Mouse (Mus musculus) liver, embryonic 11.5 days (tissue): ENCODE measurements around the gene Mcrs1. TPM values are rescaled to one million over a fixed set of nuclear protein-coding genes. Genes with fewer than 3 reads are reported as not detected.

ENCODE experiments used
- ATAC-seq: fragments of 200-750 bp; cut with Nextera tagmentation; replicated peaks from 2 replicates; pipeline ENCODE4 v1.8.0; 2017; ENCODE audit warnings: moderate number of reproducible peaks, mild to moderate bottlenecking, moderate TSS enrichment, moderate library complexity; ENCODE audit not compliant: low FRiP score
- DNase-seq: peaks from one replicate; pipeline ENCODE4 v3.0.0-alpha.2; 2017; ENCODE audit warnings: low spot score
- H3K27ac ChIP-seq: fragments of 300-500 bp; sonication (generic); 2 replicates; pipeline ENCODE4 v1.5.1; 2014; ENCODE audit warnings: mild to moderate bottlenecking, low read depth, low read length, control low read depth
- H3K27me3 ChIP-seq: fragments of 300-500 bp; sonication (generic); replicated peaks from 2 replicates; pipeline ENCODE4 v1.6.1; 2014; ENCODE audit warnings: low read length, mixed read lengths; ENCODE audit not compliant: control insufficient read depth, insufficient read depth
- H3K36me3 ChIP-seq: fragments of 300-500 bp; sonication (generic); 2 replicates; pipeline ENCODE4 v1.6.1; 2014; ENCODE audit warnings: mild to moderate bottlenecking, low read length, moderate library complexity, mixed read lengths; ENCODE audit not compliant: control insufficient read depth, insufficient read depth
- H3K4me1 ChIP-seq: fragments of 300-500 bp; sonication (generic); replicated peaks from 2 replicates; pipeline ENCODE4 v1.6.1; 2014; ENCODE audit warnings: low read length, mixed read lengths; ENCODE audit not compliant: control insufficient read depth, insufficient read depth
- H3K4me2 ChIP-seq: fragments of 300-500 bp; sonication (generic); 2 replicates; pipeline ENCODE4 v1.6.1; 2014; ENCODE audit warnings: mild to moderate bottlenecking, control low read depth, moderate library complexity
- H3K4me3 ChIP-seq: fragments of 300-500 bp; sonication (generic); 2 replicates; pipeline ENCODE4 v1.5.1; 2014; ENCODE audit warnings: low read depth, low read length, control low read depth
- H3K9ac ChIP-seq: fragments of 300-500 bp; sonication (generic); 2 replicates; pipeline ENCODE4 v1.6.1; 2014; ENCODE audit warnings: low read depth, low read length, control low read depth
- H3K9me3 ChIP-seq: fragments of 300-500 bp; sonication (generic); 2 replicates; pipeline ENCODE4 v1.6.1; 2016; ENCODE audit warnings: low read length, inconsistent platforms, mixed read lengths; ENCODE audit not compliant: control insufficient read depth
- WGBS: fragments of 180-500 bp; shearing (Covaris S2); extraction: QIAGEN DNeasy Blood & Tissue Kit; methylation state at CpG from one replicate; pipeline ENCODE4 v1.1.7; 2014; 5-methylcytosine and 5-hydroxymethylcytosine counted together
- polyA plus RNA-seq: library from polyadenylated mRNA; unstranded; fragments of >200 nt; fragmentation: Nextera tagmentation; extraction: Ambion mirVana; gene quantifications from 2 replicates; pipeline ENCODE4 v1.2.1, GENCODE M21; 2014

Gene Mcrs1
- polyA plus RNA-seq, 1 experiment from 2014 or later: 113 TPM

GRCm38 (mm10) chr15:99283456-99283855 is 31.7 kb upstream of the Mcrs1 start:
- no peak overlapping the region for H3K27ac ChIP-seq
- ATAC-seq (no peak), DNase-seq (no peak)
- H3K4me3 ChIP-seq: no peak overlapping the region
- no peaks in the 10 kb centered on the region for H3K36me3 ChIP-seq
- no peak overlapping the region for H3K9ac ChIP-seq
- WGBS: 55% methylated on average over 10 of the region's 10 CpGs
- H3K4me2 ChIP-seq: no peak overlapping the region; the same call in 1 of the 2 replicates
- peaks cover 18% of the 10 kb centered on the region for H3K4me1 ChIP-seq
- 0 out of 2 replicates have a peak, but pooled peaks cover 3% of the 10 kb centered on the region for H3K27me3 ChIP-seq
- no peaks in the 10 kb centered on the region for H3K9me3 ChIP-seq

- DNase-seq: no peak
- H3K4me2 ChIP-seq: no peak overlapping the region
- ATAC-seq: no peak
- H3K9me3 ChIP-seq: no peaks in the 10 kb centered on the region
- 0 out of 2 replicates have a peak, but pooled peaks cover 3% of the 10 kb centered on the region for H3K27me3 ChIP-seq
- no peak overlapping the region for H3K4me3 ChIP-seq
- 88% methylated on average over 7 of the region's 7 CpGs for WGBS
- H3K4me1 ChIP-seq: no peaks in the 10 kb centered on the region
- no peaks in the 10 kb centered on the region for H3K36me3 ChIP-seq
- H3K9ac ChIP-seq: no peak overlapping the region
- H3K27ac ChIP-seq: no peak overlapping the region
Observed at GRCm38 (mm10) chr15:99278271-99278670, 26.5 kb upstream of the Mcrs1 start.

- DNase-seq: no peak
- no peak overlapping the region for H3K27ac ChIP-seq
- no peak overlapping the region for H3K4me2 ChIP-seq
- ATAC-seq: no peak
- no peak overlapping the region for H3K4me3 ChIP-seq
- 74% methylated on average over 8 of the region's 8 CpGs for WGBS
- no peaks in the 10 kb centered on the region for H3K9me3 ChIP-seq
- no peak overlapping the region for H3K9ac ChIP-seq
- no peaks in the 10 kb centered on the region for H3K36me3 ChIP-seq
- no peaks in the 10 kb centered on the region for H3K4me1 ChIP-seq
- 0 out of 2 replicates have a peak, but pooled peaks cover 3% of the 10 kb centered on the region for H3K27me3 ChIP-seq
Observed at GRCm38 (mm10) chr15:99276095-99276494, 24.3 kb upstream of the Mcrs1 start.

- Histone ChIP-seq H3K27me3 (no peaks in the 10 kb centered on the region), H3K4me2 (no peak overlapping the region), H3K36me3 (no peaks in the 10 kb centered on the region), H3K4me3 (no peak overlapping the region), H3K9ac (no peak overlapping the region), H3K27ac (no peak overlapping the region), H3K9me3 (no peaks in the 10 kb centered on the region), H3K4me1 (no peaks in the 10 kb centered on the region)
- DNase-seq (peak; percentile 57), ATAC-seq (peak; percentile 29; the same call in 1 of the 2 replicates)
- WGBS: 22% methylated on average over 4 of the region's 4 CpGs
Observed at GRCm38 (mm10) chr15:99265679-99266078, 13.9 kb upstream of the Mcrs1 start.

- no peaks in the 10 kb centered on the region for H3K9me3 ChIP-seq
- H3K9ac ChIP-seq: no peak overlapping the region
- DNase-seq: no peak
- 82% methylated on average over 2 of the region's 2 CpGs for WGBS
- H3K27me3 ChIP-seq: no peaks in the 10 kb centered on the region
- ATAC-seq: no peak
- no peak overlapping the region for H3K27ac ChIP-seq
- no peak overlapping the region for H3K4me2 ChIP-seq
- no peak overlapping the region for H3K4me3 ChIP-seq
- no peaks in the 10 kb centered on the region for H3K36me3 ChIP-seq
- H3K4me1 ChIP-seq: peaks cover 4% of the 10 kb centered on the region
Observed at GRCm38 (mm10) chr15:99264363-99264762, 12.6 kb upstream of the Mcrs1 start.

- no peak for ATAC-seq
- no peaks in the 10 kb centered on the region for H3K27me3 ChIP-seq
Observed at GRCm38 (mm10) chr15:99262702-99263101, 10.9 kb upstream of the Mcrs1 start.

GRCm38 (mm10) chr15:99259730-99260252 is 8.0 kb upstream of the Mcrs1 start:
- ATAC-seq: peak; percentile 71
- no peaks in the 10 kb centered on the region for H3K27me3 ChIP-seq

More at GRCm38 (mm10) chr15:99262702-99263101, 10.9 kb upstream of the Mcrs1 start:
- Histone ChIP-seq H3K4me2 (no peak overlapping the region), H3K9me3 (no peaks in the 10 kb centered on the region), H3K36me3 (no peaks in the 10 kb centered on the region), H3K27ac (no peak overlapping the region), H3K4me1 (peaks cover 4% of the 10 kb centered on the region), H3K9ac (no peak overlapping the region), H3K4me3 (no peak overlapping the region)
- DNase-seq: no peak
- 71% methylated on average over 10 of the region's 10 CpGs for WGBS

GRCm38 (mm10) chr15:99259167-99259729 is 7.5 kb upstream of the Mcrs1 start:
- peak overlapping the region; percentile 81 for H3K4me2 ChIP-seq
- H3K27ac ChIP-seq: no peak overlapping the region
- H3K9ac ChIP-seq: no peak overlapping the region
- no peaks in the 10 kb centered on the region for H3K27me3 ChIP-seq
- H3K4me3 ChIP-seq: no peak overlapping the region
- H3K9me3 ChIP-seq: no peaks in the 10 kb centered on the region
- H3K36me3 ChIP-seq: no peaks in the 10 kb centered on the region
- ATAC-seq (peak; percentile 67), DNase-seq (no peak)
- peaks cover 4% of the 10 kb centered on the region for H3K4me1 ChIP-seq
- 59% methylated on average over 8 of the region's 8 CpGs for WGBS

More at GRCm38 (mm10) chr15:99259730-99260252, 8.0 kb upstream of the Mcrs1 start:
- no peak overlapping the region for H3K9ac ChIP-seq
- peak overlapping the region; percentile 81 for H3K4me2 ChIP-seq
- H3K9me3 ChIP-seq: no peaks in the 10 kb centered on the region
- H3K4me1 ChIP-seq: peaks cover 4% of the 10 kb centered on the region
- peak overlapping the region; percentile 40 for H3K4me3 ChIP-seq
- H3K36me3 ChIP-seq: no peaks in the 10 kb centered on the region
- peak; percentile 77 for DNase-seq
- 1% methylated on average over 8 of the region's 10 CpGs for WGBS
- no peak overlapping the region; the same call in 1 of the 2 replicates for H3K27ac ChIP-seq

GRCm38 (mm10) chr15:99255241-99255749 is 3.5 kb upstream of the Mcrs1 start:
- H3K27ac ChIP-seq: no peak overlapping the region
- no peak overlapping the region for H3K4me3 ChIP-seq
- WGBS: 83% methylated on average over 6 of the region's 6 CpGs
- peaks cover 14% of the 10 kb centered on the region for H3K4me1 ChIP-seq
- no peaks in the 10 kb centered on the region for H3K36me3 ChIP-seq
- ATAC-seq (no peak), DNase-seq (no peak)
- no peaks in the 10 kb centered on the region for H3K27me3 ChIP-seq
- H3K4me2 ChIP-seq: no peak overlapping the region
- no peak overlapping the region for H3K9ac ChIP-seq
- no peaks in the 10 kb centered on the region for H3K9me3 ChIP-seq
